Mouse (Mus musculus) embryonic facial prominence, embryonic 15.5 days (tissue): Measurements from ENCODE around the gene Cer1. TPM values are rescaled to one million over a fixed set of nuclear protein-coding genes. Genes with fewer than 3 reads are reported as not detected.

ENCODE experiments used
- ATAC-seq: fragments of 200-750 bp; cut with Nextera tagmentation; 2 replicates; pipeline ENCODE4 v1.8.0; 2017; ENCODE audit warnings: low read depth, moderate TSS enrichment; ENCODE audit not compliant: insufficient number of reproducible peaks, low FRiP score, low TSS enrichment
- H3K27ac ChIP-seq: fragments of 300-500 bp; sonication (generic); replicated peaks from 2 replicates; pipeline ENCODE4 v1.5.1; 2015; ENCODE audit warnings: mild to moderate bottlenecking, inconsistent platforms
- H3K27me3 ChIP-seq: fragments of 300-500 bp; sonication (generic); 2 replicates; pipeline ENCODE4 v1.6.1; 2015; ENCODE audit warnings: inconsistent platforms
- H3K36me3 ChIP-seq: fragments of 300-500 bp; sonication (generic); 2 replicates; pipeline ENCODE4 v1.6.1; 2015; ENCODE audit warnings: mild to moderate bottlenecking, inconsistent platforms
- H3K4me1 ChIP-seq: fragments of 300-500 bp; sonication (generic); 2 replicates; pipeline ENCODE4 v1.6.1; 2015; ENCODE audit warnings: inconsistent platforms
- H3K4me2 ChIP-seq: fragments of 300-500 bp; sonication (generic); replicated peaks from 2 replicates; pipeline ENCODE4 v1.6.1; 2015; ENCODE audit warnings: mild to moderate bottlenecking, inconsistent platforms
- H3K4me3 ChIP-seq: fragments of 300-500 bp; sonication (generic); replicated peaks from 2 replicates; pipeline ENCODE4 v1.5.1; 2015; ENCODE audit warnings: mild to moderate bottlenecking, inconsistent platforms
- H3K9ac ChIP-seq: fragments of 300-500 bp; sonication (generic); 2 replicates; pipeline ENCODE4 v1.6.1; 2015; ENCODE audit warnings: inconsistent platforms
- H3K9me3 ChIP-seq: fragments of 300-500 bp; sonication (generic); replicated peaks from 2 replicates; pipeline ENCODE4 v1.6.1; 2016; ENCODE audit warnings: inconsistent platforms
- WGBS: fragments of 180-500 bp; shearing (Covaris S2); methylation state at CpG from one replicate; pipeline ENCODE4 v1.1.7; 2015; 5-methylcytosine and 5-hydroxymethylcytosine counted together
- polyA plus RNA-seq: library from polyadenylated mRNA; unstranded; fragments of >200 nt; fragmentation: Nextera tagmentation; extraction: Ambion mirVana; gene quantifications from 2 replicates; pipeline ENCODE4 v1.2.1, GENCODE M21; 2015

Gene Cer1
- polyA plus RNA-seq, 1 experiment from 2014 or later: 0.27 TPM

DNA sequence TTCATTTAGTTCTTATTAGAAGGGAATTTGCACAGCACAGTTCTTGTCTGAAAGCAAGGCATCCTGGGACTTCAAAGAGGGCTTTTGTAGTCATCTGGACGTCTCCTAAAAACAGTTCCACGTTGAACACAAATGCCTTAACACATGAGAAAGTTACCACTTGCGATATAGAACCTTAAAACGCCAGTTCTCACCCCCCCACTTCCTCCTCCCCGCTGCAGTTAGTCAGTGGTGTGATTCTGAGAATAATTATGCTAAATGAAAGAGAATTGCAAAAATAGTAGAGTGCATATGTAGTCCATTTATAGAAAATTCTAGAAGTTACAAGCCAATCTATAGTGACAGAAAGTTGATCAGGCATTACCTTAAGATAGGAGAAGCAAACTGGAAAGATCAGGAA lies 7.3 kb upstream of the Cer1 start:
- Histone ChIP-seq H3K4me2 (no peak overlapping the region), H3K27me3 (no peaks in the 10 kb centered on the region), H3K9me3 (no peaks in the 10 kb centered on the region), H3K36me3 (no peaks in the 10 kb centered on the region), H3K9ac (no peak overlapping the region), H3K27ac (peak overlapping the region; percentile 84), H3K4me1 (peaks cover 27% of the 10 kb centered on the region), H3K4me3 (no peak overlapping the region)
- ATAC-seq: no peak
- 55% methylated on average over 5 of the region's 5 CpGs for WGBS

DNA sequence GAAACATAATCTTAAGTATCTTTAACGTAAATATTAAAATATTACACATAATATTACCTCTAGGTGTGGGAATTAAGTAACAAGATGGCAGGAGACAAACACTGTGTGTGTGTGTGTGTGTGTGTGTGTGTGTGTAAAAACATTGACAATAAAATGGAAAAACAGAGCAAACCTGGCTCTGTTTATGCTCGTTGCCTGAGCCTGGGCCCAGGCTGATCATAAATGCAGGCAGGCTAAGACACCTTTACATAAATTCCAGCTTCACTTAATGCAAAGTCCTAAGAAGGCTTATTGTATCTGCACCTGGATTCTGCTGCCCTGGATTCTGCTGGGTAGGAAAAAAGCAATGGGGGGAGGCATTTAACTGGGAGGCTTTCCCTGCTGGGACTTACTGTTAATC lies 6.6 kb upstream of the Cer1 start:
- Histone ChIP-seq H3K4me3 (no peak overlapping the region), H3K27ac (peak overlapping the region; percentile 86), H3K4me2 (no peak overlapping the region), H3K36me3 (no peaks in the 10 kb centered on the region), H3K4me1 (peaks cover 27% of the 10 kb centered on the region), H3K27me3 (no peaks in the 10 kb centered on the region), H3K9ac (no peak overlapping the region), H3K9me3 (no peaks in the 10 kb centered on the region)
- 34% methylated on average over 2 of the region's 2 CpGs for WGBS
- no peak for ATAC-seq

DNA sequence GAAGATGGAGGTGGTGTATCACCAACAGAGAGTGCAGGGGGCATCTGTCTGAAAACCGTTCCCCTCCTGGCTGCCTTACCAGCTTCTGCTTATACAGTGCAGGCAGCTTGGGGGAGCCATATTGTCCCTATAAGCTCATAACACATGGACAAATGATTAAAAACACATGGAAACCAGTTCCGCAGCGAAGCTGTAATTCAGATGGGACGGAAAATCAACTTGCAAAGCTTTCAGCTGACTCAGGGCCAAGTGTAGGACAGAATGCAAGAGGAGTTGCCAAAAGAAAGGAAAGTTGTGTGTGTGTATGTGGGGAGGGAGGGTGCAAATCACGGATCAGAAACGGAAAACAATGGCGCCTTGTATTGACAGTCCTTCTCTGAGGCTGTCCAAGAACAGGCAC lies 6.1 kb upstream of the Cer1 start:
- H3K4me3 ChIP-seq: no peak overlapping the region
- H3K9ac ChIP-seq: no peak overlapping the region
- no peaks in the 10 kb centered on the region for H3K27me3 ChIP-seq
- 40% methylated on average over 7 of the region's 7 CpGs for WGBS
- peak overlapping the region; percentile 86 for H3K27ac ChIP-seq
- peak overlapping the region; percentile 13; the same call in 1 of the 2 replicates for H3K4me2 ChIP-seq
- ATAC-seq: peak; percentile 91
- H3K36me3 ChIP-seq: no peaks in the 10 kb centered on the region
- peaks cover 27% of the 10 kb centered on the region for H3K4me1 ChIP-seq
- H3K9me3 ChIP-seq: no peaks in the 10 kb centered on the region

DNA sequence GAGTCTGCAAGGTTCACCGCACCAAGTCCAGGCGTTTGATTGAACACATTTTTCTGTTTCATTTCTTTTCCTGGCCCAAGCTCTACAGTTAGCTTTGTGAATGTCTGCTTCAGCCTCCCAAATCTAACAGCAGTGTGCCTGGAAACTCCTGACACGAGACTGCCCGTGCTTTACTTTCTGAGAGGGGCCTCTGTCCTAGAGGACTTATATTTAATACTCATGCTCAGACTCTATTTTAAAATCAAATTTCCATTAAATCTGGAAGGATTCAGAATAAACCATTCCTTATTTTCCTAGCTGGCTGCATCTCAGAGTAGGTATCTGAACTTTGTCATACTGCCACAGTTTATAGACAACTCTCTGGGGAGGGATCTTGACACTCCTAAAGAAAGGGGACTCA lies 5.6 kb upstream of the Cer1 start:
- H3K4me2 ChIP-seq: peak overlapping the region; percentile 13; the same call in 1 of the 2 replicates
- no peak overlapping the region for H3K4me3 ChIP-seq

DNA sequence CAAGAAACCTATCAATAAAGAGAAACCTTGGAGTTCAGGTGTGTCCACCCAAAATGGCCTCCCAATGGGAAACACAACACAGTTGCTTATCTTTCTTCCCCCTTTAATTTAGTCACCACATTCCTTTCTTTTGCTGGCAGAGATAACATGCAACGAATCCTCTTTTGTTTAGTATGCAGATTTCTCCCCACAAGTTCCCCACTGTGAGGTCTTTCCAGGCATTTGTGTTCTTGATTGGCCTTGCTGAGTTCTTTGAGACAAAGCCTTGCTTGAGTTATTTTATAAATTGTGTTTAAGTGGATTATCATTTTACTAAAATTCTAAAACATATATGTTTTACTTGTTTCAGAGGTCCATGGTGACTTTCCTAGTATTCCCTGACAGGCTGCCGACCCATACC lies 1.2 kb upstream of the Cer1 start:
- H3K4me3 ChIP-seq: no peak overlapping the region
- ATAC-seq: no peak
- no peaks in the 10 kb centered on the region for H3K36me3 ChIP-seq
- H3K9ac ChIP-seq: no peak overlapping the region
- H3K27ac ChIP-seq: no peak overlapping the region
- 71% methylated on average over 2 of the region's 2 CpGs for WGBS
- H3K4me1 ChIP-seq: peaks cover 32% of the 10 kb centered on the region
- H3K27me3 ChIP-seq: no peaks in the 10 kb centered on the region
- H3K9me3 ChIP-seq: no peaks in the 10 kb centered on the region
- no peak overlapping the region for H3K4me2 ChIP-seq

More for the DNA sequence above, 5.6 kb upstream of the Cer1 start:
- WGBS: 49% methylated on average over 4 of the region's 4 CpGs
- Histone ChIP-seq H3K9me3 (no peaks in the 10 kb centered on the region), H3K4me1 (peaks cover 27% of the 10 kb centered on the region), H3K36me3 (no peaks in the 10 kb centered on the region), H3K9ac (no peak overlapping the region), H3K27me3 (no peaks in the 10 kb centered on the region), H3K27ac (peak overlapping the region; percentile 86)
- ATAC-seq: peak; percentile 69

DNA sequence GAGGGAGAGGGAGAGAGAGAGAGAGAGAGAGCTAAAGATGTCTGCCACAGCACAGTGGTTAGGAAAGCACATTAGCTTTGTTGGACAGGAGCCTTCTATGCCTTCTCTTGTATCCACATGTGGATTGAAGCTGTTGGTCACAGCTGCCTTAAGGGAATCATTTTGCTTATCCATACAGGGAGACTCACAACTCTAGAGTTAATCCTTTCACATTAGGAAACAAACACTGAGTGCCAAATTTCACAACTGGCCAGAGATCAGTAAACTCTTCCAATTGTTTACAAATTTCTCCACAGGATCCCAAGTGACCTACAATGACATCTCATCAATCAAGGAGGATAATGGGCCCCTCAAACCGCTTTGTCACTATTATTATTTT lies 576 bp upstream of the Cer1 start:
- ATAC-seq: no peak
- Histone ChIP-seq H3K27me3 (no peaks in the 10 kb centered on the region), H3K4me2 (no peak overlapping the region), H3K4me3 (no peak overlapping the region), H3K27ac (no peak overlapping the region), H3K4me1 (peaks cover 26% of the 10 kb centered on the region), H3K36me3 (no peaks in the 10 kb centered on the region), H3K9ac (no peak overlapping the region), H3K9me3 (no peaks in the 10 kb centered on the region)
- 62% methylated on average over 1 of the region's 1 CpGs for WGBS

DNA sequence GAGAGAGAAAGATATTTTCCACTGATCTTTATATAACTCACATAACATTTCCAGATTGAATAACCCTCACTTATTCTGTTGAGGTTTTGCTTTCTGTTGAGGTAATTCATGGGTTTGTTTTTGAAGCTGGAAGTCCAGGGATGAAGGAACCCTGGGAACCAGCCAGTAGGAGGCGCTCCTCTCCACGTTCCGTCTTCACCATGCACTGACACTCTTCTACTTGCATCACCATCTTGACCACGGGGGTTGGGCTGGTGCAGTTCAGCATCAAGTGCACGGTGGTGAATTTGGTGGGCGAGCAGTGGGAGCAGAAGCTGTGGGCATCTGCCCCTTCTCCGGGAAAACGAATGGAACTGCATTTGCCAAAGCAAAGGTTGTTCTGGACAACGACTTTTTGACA lies 2.4 kb downstream of the Cer1 start:
- Histone ChIP-seq H3K9me3 (no peaks in the 10 kb centered on the region), H3K4me2 (no peak overlapping the region), H3K9ac (no peak overlapping the region), H3K36me3 (no peaks in the 10 kb centered on the region), H3K4me1 (peaks cover 14% of the 10 kb centered on the region), H3K4me3 (no peak overlapping the region), H3K27ac (no peak overlapping the region), H3K27me3 (no peaks in the 10 kb centered on the region)
- WGBS: 85% methylated on average over 9 of the region's 9 CpGs
- ATAC-seq: no peak

DNA sequence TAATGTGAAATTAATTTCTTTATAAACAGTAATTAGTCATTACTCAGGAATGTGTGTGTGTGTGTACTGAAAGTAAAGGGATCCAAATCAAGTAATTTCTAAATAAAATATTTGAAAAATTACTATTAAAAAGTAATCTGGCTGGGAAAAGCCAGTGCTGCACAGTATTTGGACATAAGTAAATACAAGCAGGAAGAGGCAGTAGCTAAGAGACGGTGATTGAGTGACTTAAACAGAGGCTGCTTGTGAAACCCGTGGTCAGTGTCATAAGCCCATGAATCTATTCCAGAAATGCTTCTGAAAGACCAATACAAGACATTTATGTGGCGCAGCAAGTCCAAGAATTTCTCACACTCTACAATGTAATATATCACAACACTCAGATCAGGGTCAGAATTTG lies 3.6 kb downstream of the Cer1 start:
- no peak overlapping the region for H3K4me2 ChIP-seq
- WGBS: 84% methylated on average over 3 of the region's 3 CpGs
- no peak overlapping the region for H3K4me3 ChIP-seq
- peaks cover 14% of the 10 kb centered on the region for H3K4me1 ChIP-seq
- no peak overlapping the region for H3K9ac ChIP-seq
- no peaks in the 10 kb centered on the region for H3K36me3 ChIP-seq
- H3K27me3 ChIP-seq: no peaks in the 10 kb centered on the region
- H3K27ac ChIP-seq: no peak overlapping the region
- ATAC-seq: no peak
- no peaks in the 10 kb centered on the region for H3K9me3 ChIP-seq

DNA sequence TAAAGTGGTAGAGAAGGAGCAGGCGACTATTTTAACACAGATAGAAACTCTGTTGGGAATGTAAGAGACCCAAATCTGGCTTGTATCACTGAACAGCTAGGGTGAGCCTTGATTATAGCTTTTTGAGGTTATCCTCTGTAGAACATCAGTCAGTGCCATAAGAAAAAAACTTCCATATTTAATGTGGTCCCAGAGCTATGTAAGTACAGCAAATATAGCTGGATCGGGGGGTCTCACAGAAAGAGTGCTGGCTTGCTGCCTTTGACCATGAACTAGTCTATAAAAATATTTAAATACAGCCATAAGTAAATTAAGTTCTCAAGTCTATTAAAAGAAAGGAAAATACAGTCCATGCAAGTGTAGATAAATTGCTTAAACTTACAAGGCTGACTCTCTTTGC lies 4.7 kb downstream of the Cer1 start:
- no peak overlapping the region for H3K27ac ChIP-seq
- H3K9me3 ChIP-seq: no peaks in the 10 kb centered on the region
- no peak overlapping the region for H3K4me3 ChIP-seq
- no peaks in the 10 kb centered on the region for H3K27me3 ChIP-seq
- H3K36me3 ChIP-seq: no peaks in the 10 kb centered on the region
- no peak overlapping the region for H3K9ac ChIP-seq
- no peak for ATAC-seq
- no peak overlapping the region for H3K4me2 ChIP-seq
- peaks cover 14% of the 10 kb centered on the region for H3K4me1 ChIP-seq
- WGBS: 77% methylated on average over 2 of the region's 2 CpGs

DNA sequence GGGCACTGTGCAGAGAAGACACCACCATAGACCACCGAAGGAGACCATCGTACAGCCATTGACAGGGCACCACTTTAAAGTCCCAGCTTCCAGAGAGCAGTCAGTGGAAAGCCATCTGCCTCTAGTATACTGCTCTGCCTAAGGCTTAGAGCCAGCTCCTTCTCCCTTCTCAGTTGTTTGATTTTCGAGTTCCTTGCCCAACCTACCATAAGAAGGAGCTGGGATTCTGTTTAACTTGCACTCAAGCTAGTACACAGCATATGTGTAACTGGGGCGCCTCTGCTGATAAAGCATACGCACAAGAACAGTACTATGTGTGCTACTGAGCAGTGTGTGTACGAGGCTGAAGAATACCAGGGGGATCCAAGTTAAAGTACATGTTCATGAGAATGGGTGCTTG lies 5.8 kb downstream of the Cer1 start:
- Histone ChIP-seq H3K36me3 (no peaks in the 10 kb centered on the region), H3K27me3 (no peaks in the 10 kb centered on the region), H3K27ac (no peak overlapping the region), H3K9ac (no peak overlapping the region), H3K4me1 (peaks cover 3% of the 10 kb centered on the region; the same call in 1 of the 2 replicates), H3K4me2 (no peak overlapping the region), H3K9me3 (no peaks in the 10 kb centered on the region), H3K4me3 (no peak overlapping the region)
- 83% methylated on average over 6 of the region's 6 CpGs for WGBS
- no peak for ATAC-seq

DNA sequence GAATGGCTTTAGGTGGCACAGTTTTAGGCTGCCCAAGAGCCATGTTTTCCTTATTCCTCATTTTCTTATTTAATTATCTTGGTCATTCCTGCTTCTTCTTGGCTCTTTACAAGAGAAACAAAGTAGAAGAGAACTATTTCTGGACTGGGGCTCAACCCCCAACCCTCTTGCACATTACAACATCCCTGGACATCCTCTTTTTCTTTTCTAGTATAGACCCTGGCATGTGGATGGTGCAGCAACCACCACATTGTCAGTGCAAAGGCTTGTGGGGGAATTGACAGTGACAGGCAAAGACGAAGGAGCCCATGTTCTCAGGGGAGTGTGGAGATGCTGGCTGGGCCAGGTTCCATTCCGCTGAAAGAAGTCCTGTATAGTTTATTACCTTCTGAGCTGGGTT lies 8.3 kb downstream of the Cer1 start:
- no peaks in the 10 kb centered on the region for H3K9me3 ChIP-seq
- 83% methylated on average over 2 of the region's 2 CpGs for WGBS
- no peak for ATAC-seq

DNA sequence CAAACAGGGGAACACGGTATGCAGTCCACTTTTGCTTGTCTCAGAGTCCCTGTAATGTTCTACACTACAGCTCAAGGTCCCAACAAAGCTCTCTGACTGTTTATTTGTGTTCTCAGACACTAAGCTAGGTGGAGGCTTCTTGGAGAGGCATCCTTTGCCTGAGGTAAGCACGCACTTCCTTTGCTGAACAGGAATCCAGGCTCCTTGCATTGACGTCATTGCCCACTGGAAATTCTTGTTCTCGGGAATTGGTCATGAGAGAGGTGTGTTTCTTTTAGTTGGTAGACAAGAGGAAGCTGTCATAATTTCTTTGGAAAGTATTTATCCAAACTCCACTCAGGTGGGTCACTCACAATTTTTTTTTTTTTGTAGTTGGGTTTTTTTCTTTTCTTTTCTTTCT lies 9.4 kb downstream of the Cer1 start:
- Histone ChIP-seq H3K4me1 (peaks cover 10% of the 10 kb centered on the region; the same call in 1 of the 2 replicates), H3K4me3 (no peak overlapping the region), H3K36me3 (no peaks in the 10 kb centered on the region), H3K9me3 (no peaks in the 10 kb centered on the region), H3K27ac (no peak overlapping the region), H3K4me2 (no peak overlapping the region), H3K9ac (no peak overlapping the region), H3K27me3 (no peaks in the 10 kb centered on the region)
- WGBS: 47% methylated on average over 4 of the region's 4 CpGs
- ATAC-seq: no peak

More for the DNA sequence above, 8.3 kb downstream of the Cer1 start:
- Histone ChIP-seq H3K27ac (no peak overlapping the region), H3K4me2 (no peak overlapping the region), H3K4me3 (no peak overlapping the region), H3K4me1 (peaks cover 10% of the 10 kb centered on the region; the same call in 1 of the 2 replicates), H3K36me3 (no peaks in the 10 kb centered on the region), H3K27me3 (no peaks in the 10 kb centered on the region), H3K9ac (no peak overlapping the region)
